Mouse (Mus musculus): Measurements from ENCODE around the gene Sugp2.
"Not testable (repeated sequence)": the region's sequence is repeated elsewhere in the genome, so short reads cannot be mapped to it uniquely, and the experiment has no call there.

Gene Sugp2

DNA sequence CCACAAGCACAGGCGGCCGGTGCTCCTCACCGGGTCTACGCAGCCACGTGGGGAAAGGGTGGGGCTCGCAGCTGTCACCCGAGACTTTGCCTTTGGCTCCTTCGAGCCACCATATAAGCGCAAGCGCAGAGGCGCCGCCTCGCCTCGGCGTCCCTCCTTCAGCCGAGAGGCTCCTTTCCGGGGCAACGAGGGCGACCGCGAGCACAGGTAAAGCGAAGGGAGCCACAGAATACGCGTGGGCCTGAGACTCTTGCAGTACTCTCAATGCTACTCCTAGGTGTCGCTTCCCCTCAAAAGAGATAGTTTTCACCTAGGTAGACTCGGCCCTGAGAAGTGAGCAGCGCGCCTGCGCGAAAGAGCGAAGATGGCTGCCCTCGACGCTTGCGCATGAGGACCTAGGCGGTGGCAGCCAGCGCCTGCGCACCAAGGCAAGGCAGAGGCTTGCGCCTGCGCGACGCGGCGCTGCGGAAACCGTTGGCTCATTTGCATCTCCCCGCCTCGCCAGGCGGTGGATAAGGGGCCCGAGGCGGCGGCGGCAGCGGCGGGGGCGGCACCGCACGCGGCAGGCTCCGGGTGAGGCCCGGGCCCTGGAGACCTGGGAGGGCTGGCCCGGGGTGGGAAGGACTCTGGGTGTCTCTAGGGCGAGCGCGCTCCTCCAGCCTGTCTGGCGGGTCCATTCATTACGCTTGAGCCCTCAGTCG lies at the start of gene Sugp2, which contains the start of gene Armc6:
Sugp2 (plus strand) TSS at position 147 of the 701 bp plus-strand sequence.
Armc6 (minus strand) TSS at position 387 of the 701 bp plus-strand sequence.
- in situ Hi-C loops (cut with MboI, MseI): loop anchor here in 1 of 2 experiments (10.0 kb wide), 1 partner anchor 1351 kb away; no protein-coding TSS in a partner anchor

DNA sequence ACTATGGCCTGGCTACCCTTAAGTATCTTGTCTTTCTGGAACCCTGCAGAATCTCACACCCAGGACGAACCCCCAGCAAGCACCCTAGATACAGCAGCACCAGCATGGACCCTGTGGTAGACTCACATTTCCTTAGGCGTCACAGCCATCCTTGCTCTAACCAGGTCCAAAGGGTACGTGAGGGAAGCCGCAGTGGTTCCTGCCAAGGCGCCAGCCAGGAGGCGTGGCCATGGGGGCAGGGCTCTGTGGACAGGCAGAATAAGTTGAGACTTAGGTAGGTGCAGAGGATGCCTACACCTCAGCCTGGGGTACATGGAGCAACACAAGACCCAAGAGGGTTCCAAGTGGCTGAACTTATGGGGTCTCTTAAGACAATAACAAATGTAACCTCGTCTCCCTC lies 45.3 kb upstream of the Sugp2 start:
- in situ Hi-C loops (cut with MboI, MseI): no loop called here

DNA sequence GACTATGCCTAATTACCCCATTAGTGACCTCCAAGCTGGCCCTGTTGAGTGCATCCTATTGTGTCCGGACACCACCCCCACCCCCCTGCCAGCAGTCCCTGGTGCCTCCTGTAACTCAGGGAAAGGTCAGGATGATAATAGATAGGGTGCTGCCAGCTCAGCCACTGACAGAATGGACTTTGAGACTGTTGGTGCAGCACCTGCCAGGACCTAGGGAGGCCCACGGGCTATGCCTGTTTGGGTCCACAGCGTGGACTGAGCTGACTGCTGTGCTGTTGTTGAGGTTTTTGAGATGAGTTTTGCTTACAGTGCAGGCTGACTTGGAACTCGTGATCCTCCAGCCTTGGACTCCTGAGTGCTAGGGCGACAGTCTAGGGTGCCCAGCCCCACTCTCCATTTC lies 40.8 kb upstream of the Sugp2 start:
- in situ Hi-C loops (cut with MboI, MseI): no loop called here

GRCm38 (mm10) chr8:70194191-70194590 lies 39.8 kb upstream of the Sugp2 start:
- in situ Hi-C loops (cut with MboI, MseI): no loop called here

DNA sequence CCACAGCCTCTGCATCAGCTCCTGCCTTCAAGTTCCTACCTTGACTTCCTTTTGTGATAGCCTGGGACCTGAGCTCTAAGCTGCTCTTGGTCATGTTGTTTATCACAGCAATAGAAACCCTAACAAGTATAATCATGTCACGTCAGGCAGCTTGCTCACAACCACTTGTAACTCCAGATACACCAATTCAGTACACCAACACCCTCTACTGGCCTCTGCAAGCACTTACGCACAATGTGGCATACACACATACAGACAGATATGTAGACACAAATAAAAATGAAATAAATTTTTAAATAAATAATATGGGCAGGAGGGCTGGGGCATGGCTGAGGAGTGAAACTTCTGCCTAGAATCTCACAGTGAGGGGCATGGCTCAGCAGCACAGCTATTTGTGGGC lies 38.3 kb upstream of the Sugp2 start:
- in situ Hi-C loops (cut with MboI, MseI): no loop called here

DNA sequence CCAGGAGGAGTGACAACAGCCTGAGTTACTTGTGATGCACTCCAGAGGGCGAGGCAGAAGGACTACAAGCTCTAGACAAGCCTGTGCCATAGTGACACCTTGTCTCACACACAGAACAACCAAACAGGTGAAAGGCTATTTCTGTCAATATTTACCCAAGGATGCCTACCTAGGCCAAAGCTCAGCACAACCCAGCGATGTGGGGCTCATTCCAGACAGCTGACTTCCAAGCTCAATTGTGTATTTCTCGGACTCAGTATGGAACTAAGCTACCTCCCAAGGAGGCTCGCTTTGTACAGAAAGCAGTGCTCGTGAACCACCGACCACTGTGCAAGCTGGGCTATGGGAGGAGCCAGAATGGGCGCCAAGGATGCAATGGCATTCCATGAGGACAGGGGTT lies 36.4 kb upstream of the Sugp2 start:
- in situ Hi-C loops (cut with MboI, MseI): no loop called here

GRCm38 (mm10) chr8:70200098-70200681 lies 33.8 kb upstream of the Sugp2 start:
- in situ Hi-C loops (cut with MboI, MseI): no loop called here

GRCm38 (mm10) chr8:70201417-70201816 lies 32.6 kb upstream of the Sugp2 start:
- in situ Hi-C loops (cut with MboI, MseI): no loop called here

GRCm38 (mm10) chr8:70203072-70203471 lies 31.0 kb upstream of the Sugp2 start:
- in situ Hi-C loops (cut with MboI, MseI): no loop called here

DNA sequence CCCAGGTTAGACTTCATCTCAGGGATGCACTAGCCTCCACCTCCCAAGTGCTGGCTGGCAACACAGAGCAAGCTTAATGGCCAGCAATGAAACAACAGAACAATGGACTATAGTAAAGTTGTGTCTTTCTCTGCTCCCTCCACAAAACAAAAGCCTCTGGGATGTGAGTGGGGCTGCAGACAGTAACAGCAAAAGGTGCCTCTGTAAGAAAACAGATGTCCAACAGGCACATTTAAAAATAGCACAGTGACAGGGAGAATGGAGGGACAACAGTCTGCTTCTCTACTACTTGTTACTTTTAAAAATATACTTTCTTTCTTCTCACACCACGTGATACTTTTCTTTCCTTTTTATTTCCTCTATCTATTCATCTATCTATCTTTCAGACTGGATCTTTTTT lies 29.3 kb upstream of the Sugp2 start:
- in situ Hi-C loops (cut with MboI, MseI): no loop called here

DNA sequence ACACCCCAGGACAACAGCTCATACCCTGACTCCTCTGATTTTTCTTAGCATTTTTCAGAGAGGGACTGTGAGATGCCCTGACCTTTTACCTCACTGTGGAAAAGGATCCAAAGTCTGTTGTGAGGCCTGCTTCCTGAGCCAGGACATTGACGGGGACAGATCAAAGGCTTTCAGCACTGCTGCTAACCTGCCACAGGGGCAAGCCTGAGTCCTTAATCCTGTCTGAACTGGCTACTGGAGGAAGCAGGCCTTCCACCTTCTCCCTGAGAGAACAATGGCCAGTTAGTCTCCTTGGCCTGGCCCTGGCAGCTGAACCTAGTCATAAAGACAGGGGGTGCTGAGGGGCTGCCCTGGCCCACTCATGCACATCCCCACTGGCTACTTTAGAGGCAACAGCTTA lies 25.9 kb upstream of the Sugp2 start:
- in situ Hi-C loops (cut with MboI, MseI): no loop called here

DNA sequence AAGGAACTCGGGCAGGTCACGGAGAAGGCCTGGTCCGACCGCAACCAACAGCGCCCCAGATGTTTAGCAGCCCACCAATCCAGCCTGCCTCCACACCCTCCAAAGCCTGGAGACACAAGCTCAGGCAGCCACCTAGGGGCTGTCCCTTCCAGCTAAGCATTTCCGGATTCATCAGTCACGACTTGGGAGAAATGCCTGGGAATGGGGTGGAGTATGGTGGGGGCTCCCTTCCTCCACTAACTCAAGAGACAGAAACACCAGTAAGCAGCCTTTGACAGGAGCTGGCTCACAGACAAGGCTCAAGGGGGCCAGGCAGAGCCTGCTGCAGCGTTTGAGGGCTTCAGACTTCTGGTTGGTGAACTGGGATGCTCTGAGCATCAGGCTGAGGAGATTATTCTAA lies 23.5 kb upstream of the Sugp2 start:
- in situ Hi-C loops (cut with MboI, MseI): no loop called here

DNA sequence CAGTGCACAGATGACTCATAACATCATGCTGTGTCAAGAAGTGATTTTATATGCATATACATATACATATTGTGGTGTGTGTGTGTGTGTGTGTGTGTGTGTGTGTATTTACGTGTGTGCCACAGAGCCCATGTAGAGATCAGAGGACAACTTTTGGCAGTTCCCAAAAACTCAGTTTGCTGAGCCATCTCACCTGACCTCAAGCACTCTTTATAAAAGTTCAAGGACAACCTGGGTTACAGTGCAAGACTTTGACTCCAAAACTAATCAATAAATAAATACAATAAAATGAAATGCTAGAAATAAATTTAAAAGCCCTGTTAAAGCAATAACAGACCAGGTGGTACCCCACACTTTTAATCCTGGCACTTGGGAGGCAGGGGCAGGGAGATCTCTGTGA lies 22.8 kb upstream of the Sugp2 start:
- in situ Hi-C loops (cut with MboI, MseI): no loop called here

- in situ Hi-C loops (cut with MboI, MseI): no loop called here
Measured at GRCm38 (mm10) chr8:70211726-70212111, 22.3 kb upstream of the Sugp2 start.

- in situ Hi-C loops (cut with MboI, MseI): no loop called here
Measured at GRCm38 (mm10) chr8:70212112-70213055, 21.6 kb upstream of the Sugp2 start, which contains the start of gene Slc25a42. Gene Slc25a42, minus strand, starts transcription at chr8:70212305.

DNA sequence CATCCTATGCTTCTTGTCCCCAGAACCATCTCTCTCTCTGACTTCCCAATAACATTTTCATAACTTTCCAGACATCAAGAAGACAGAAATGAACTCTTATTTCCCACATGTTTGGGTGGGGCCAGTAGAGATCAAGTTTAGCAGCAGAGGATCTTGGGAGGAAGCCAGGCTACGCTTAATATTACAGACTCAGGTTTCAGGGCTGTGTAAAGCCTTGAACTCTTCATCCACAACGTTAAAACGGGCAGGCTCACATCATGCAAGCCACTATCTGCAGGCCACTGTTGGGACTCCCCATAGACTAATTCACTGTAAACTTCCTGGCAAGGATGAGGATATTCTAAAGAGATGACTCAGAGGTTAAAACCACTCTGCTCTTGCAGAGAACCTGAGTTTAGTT lies 19.6 kb upstream of the Sugp2 start:
- in situ Hi-C loops (cut with MboI, MseI): no loop called here

DNA sequence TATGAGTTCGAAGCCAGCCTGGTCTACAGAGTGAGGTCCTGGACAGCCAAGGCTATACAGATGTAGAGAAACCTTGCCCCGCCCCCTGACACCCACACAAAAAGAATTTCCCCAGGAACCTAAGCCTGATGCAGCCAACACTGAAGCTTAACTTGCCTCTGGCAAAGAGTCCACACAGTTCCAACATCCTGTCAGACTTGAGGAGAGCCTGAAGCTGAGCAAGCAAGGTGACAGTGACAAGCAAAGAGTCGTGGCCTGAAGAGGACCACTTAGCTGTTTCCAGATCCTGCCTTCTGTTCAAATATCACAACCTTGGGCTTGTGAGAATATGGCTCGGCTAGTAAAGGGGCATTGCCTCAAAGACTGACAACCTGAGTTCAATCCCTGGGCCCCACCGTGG lies 18.9 kb upstream of the Sugp2 start:
- in situ Hi-C loops (cut with MboI, MseI): no loop called here

GRCm38 (mm10) chr8:70216161-70216560 lies 17.9 kb upstream of the Sugp2 start:
- in situ Hi-C loops (cut with MboI, MseI): not testable (repeated sequence)

GRCm38 (mm10) chr8:70216566-70216965 lies 17.5 kb upstream of the Sugp2 start:
- in situ Hi-C loops (cut with MboI, MseI): no loop called here

GRCm38 (mm10) chr8:70217441-70217840 lies 16.6 kb upstream of the Sugp2 start:
- in situ Hi-C loops (cut with MboI, MseI): no loop called here

DNA sequence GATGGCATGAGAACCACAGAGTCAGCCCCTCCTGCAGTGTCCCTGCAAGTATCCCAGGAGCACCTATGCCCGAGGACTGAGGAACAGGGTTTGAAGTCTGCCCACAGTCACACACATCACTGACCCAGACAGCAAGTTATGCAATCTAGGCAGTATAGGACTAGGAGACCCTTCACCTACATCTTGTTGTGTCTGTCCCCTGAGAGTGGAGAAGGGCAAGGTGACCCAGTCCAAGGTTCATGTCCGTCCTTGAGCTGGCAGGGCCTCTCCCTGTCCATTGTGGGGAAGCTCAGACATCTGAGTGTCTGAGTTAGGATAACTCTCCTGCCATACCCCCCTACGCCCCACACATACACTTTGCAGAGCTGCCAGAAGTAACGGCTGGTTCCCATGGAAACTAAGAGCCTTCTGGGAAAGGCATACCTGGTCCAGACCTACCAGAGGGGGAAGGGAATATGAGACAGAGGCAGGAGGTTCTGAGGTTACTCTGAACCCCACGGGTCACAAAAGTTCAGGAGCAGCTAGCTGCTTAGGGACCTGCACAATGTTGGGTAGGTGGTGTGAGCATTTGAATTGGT lies 14.8 kb upstream of the Sugp2 start:
- in situ Hi-C loops (cut with MboI, MseI): no loop called here
